Mouse (Mus musculus) gonadal fat pad, adult 2 months (tissue): ENCODE results near the gene Slc35b1. TPM values are rescaled to one million over a fixed set of nuclear protein-coding genes. Genes with fewer than 3 reads are reported as not detected.

Experiments
- DNase-seq: peaks from one replicate; pipeline ENCODE4 v3.0.0-alpha.2; 2012; ENCODE audit warnings: low read depth
- polyA plus RNA-seq: library from polyadenylated mRNA; depleted of rRNA; stranded (reverse); fragments of >200 nt; gene quantifications from 2 replicates; pipeline ENCODE4 v1.2.3, GENCODE M21; 2012; rRNA removed

Slc35b1 gene
- polyA plus RNA-seq = 157 TPM in 2 replicates

DNA sequence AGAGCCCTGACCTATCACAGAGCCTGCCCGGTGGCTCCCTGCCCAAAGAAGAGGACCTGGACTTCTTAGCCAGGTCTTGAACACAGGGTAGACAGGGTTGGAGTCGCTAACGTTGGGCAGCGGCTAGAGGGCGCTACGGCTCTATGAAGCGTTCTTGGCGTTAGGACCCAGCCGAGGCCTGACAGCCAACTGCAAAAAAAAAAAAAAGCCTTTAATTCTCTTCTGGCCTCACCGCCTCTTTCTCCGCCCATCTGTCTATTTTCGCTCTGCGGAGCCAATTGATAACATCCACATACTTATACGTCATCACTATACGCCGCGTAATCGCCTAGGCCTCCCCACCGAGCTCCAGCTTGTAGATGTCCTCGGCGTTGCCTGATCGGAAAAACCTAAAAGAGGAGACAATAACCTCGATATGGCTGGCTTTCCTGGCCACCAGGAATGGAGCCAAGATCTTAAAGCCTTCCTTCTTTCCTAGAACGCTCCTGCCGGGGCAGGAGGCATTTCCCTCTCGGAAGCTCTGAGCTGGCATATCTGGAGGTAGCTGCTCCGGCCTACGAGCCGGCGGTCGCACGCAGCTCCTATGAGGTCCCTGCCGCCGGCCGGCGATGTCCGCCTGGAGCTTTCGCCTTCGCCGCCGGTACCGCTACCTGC lies at the start of gene Slc35b1:
Gene Slc35b1 (plus strand): TSS at position 374 of the 654 bp plus-strand sequence.
- peak; percentile 96 for DNase-seq

DNA sequence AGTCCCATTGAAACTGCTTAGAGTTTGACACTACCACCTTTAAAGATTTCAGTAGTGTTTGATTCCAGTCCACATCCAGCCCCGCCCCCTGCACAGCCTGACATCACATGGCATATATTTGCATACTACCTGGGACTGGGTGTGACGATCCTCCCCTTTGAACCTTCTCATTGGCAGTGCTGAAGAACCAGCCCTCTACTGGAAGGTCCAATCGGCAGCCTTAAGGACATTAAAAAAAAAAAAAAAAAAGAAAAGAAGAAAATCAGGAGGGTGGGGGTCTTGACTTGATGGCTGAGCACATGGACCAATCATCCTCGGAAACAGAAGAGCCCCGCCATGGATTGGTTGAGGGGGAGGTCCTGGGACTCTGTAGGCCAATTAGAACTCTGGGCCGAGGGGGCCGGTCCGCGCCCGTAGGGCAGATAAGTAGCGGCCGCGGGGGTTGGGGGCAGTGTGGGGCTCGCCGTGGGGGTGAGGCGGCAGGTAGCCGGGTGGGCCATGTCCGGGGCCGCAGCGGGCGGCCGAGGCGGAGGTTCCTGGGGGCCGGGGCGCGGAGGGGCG lies 47.8 kb upstream of the Slc35b1 start, which contains the start of gene Fam117a:
Gene Fam117a (plus strand): TSS at position 451 of the 561 bp plus-strand sequence.
- DNase-seq = no peak

DNA sequence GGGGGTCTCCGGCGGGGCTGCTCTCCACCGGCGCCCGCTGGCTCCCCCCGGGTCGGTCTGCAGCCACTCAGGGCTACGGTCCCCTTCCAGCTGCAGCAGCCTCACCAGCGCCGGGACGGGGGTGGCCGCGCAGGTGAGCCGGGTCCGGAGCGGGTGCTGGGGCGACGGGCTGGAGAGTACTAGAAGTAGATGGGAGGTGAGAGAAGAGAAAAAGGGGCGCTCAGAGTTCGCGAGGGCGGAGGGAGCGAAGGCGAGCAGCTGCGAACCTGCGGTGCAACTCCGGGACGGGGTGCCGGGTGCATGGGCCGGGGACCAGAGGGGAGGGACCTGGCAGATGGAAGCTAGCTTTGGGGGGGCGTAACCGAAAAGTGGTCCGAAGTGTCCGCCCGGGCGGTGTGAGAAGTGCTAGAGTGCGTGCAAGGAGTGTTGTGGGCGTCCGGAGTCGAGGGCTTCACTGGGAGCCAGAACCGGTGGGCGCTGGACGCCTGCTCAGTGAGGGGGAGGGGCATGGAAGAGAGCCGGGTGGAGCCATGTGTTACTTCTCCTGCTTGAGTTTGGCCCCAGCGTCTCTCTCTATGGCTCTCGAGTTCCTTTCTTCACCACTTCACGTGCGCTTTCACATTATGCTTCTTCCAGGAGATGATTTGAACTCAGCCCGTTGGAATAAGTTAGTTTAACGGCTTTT lies 47.2 kb upstream of the Slc35b1 start:
- DNase-seq = no peak

DNA sequence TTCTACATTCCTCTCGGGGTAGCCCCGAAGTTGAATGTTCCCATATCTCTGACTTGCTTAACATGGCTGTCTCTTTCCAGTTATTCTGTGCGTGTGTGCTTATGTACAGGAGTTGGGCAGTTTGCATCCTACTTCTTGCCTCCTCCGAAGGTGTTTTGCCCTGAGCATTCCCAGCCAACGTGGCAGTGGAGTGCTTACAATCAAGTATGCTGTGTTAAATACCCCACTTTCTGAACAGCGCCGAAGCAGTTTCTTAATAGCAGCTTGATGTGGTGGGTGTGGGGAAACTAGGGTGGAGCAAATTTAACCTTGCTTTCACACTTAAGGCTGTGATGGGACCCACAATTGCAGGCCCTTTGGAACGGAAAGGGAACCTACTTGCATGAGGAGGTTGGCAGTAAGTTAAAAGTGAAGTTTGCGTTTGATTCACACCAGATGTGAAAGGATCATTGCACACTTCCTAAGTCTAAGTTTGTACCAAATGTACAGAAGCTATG lies 46.6 kb upstream of the Slc35b1 start:
- DNase-seq = no peak

DNA sequence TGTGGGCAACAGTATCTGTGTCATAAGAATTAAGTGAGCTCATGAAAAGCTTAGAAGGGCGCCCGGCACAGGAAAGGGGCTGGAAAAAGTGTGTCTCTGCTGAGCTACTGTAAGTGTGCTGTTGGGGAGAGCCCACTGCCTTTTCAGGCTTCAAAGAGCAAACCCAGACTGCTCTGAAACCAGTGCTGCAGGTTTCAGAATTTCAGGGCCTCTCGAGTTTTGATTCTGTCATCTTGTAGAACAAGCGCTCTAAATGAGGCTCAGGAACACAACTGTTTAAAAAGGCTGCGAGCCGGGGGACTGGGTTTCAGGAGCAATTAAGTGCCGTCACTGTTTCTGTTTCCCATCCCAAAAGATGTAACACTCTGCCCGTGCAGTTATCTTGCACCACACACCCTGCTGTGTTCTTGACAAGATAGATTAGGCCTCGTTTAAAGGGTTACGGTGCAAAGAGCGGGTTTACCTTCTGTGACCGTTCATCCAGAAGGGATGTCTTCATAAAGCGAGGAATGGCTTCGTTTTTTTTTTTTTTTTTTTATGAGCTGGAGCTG lies 44.9 kb upstream of the Slc35b1 start:
- no peak for DNase-seq

DNA sequence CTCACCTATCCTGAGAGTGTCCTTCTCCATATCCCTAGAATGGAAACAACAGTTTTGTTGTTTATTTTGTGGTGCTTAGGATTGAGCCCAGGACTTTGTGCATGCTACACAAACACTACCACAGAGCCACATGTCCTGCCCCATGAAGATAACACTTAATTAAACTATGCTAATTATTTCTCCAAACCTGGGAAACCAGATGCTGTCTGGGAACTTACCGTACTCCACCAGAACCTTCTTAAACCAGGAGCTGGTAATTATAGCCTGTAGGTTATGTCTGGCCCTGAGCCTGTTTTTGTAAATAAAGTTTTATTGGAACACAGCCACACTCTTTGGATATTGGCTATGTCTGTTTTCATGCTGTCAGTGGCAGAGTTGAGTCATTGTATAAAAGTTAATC lies 44.2 kb upstream of the Slc35b1 start:
- DNase-seq = no peak

DNA sequence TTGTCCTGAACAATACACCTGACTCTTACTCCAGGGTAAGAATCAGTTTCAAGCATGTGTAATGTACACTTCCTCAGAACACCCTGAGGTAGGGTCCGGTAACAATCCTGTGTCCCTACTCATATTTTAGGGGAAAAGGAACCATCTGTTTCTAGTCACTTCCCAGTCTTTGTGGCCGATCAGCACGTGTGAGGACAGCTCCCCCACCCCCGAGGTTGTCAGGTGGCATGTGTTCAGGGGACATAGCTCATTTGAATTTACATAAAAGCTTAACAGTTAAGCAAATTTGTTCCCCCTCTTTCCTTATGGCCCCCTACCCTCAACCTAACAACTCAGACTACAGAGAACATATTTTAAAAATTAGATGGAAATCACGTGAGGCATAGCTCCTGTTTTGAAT lies 43.8 kb upstream of the Slc35b1 start:
- DNase-seq = no peak

DNA sequence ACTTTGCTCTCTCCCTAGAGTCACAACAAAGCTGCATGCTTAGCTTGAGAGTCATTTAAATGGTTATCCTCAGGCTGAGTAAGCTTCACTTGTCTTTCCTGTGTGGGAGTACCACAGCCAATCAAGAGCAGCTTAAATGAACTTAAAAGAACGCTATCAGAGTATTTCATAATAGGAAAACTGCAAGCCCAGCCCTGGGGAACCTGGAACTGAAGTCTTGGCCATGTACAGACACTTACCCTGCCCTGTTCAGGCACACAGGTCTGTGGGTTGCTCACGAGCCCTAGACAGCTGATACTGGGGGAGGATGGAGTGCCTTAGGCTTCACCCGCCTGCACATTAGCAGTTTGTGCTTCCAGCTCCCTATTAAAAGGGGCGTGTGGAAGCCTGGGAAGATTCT lies 41.3 kb upstream of the Slc35b1 start:
- no peak for DNase-seq

DNA sequence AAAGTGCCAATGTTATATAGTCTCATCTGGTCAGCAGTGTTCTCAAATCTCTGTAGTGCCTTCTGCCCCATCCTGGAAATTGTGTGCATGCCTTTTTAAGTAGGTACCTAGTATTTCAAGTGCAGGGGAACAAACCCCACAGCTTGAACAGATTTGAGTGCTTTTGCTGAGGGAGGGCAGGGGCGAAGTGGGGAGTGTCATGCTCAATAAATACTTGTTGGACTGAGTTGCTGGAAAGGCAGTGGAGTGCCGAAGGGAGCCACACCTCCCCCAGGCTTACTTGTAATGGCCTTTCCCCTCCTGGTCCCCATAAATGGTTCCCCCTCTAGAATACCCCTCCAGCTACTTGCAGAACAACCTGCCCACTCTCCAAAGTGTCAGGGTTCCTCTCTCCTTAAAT lies 40.3 kb upstream of the Slc35b1 start:
- DNase-seq = no peak

DNA sequence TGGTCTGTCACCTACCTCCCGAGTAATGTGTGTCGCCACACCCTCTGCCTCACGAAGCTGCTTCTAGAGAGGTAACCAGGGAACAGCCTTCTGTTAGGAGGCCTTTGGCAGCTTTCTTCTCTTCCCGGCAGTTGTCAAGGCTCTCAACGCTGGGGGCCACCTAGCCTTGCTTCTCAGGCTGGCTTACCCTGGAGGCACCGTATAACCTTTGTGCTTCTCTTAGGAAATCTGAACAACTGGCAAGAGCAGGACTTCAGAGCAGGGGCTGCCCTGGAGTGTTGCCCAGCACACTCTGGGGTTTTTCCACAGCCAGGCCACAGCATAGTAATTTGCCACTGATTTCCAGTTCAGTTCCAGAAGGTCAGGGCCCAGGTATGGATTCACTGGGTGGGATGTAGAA lies 34.2 kb upstream of the Slc35b1 start:
- no peak for DNase-seq

DNA sequence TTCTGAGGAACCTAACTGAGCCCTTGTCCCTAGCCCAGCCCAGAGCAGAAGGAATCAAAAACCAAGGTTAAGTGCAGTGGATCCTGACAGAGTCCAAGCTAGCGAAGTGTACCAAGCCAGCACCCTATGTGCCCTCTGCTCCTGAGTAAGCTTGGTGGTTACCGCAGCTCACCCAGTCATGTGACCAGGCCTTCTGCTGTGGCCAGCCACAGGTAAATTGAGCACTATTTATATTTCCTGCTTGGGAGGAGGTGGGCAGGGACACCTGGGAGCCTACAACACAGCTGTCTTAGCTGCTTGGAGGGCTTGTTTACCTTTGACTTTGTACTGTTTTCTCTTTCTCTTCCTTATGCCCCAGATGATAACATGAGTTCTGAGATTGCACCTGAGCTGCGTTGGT lies 33.5 kb upstream of the Slc35b1 start:
- DNase-seq = no peak

DNA sequence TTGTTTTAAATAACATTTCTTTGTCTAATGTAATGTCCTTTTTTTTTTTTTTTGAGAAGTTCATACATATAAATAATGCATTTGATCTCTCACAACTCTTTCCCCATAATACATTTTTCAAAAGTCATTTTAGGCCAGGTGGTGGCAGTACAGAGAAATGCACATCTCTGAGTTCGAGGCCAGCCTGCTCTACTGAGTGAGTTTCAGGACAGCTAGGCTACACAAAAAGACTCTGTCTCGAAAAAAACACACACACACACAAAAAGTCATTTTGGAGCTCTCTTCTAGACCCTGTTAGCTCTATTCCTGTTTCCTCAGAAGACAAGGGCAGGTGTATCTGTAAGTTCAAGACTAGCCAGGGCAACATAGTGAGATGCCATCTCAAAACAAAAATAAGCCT lies 31.8 kb upstream of the Slc35b1 start:
- DNase-seq = no peak

DNA sequence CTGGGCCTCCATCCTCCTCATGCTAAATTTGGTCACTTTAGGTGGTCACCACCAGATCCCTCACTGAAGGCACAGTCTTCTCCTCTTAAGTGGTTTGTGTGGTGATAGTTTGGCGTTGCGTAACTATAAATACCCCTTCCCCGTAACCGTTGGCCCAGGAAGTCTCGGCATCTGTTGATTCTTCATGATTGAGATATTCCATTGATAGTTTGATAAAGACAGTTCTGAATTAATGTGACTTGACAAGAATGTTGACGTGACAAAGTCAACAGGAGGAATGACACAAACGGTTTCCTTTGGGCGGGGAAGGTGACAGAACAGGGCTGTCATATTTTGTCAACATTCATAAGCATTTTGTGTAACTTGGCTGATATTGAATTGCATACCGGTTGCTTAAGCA lies 31.3 kb upstream of the Slc35b1 start:
- no peak for DNase-seq

DNA sequence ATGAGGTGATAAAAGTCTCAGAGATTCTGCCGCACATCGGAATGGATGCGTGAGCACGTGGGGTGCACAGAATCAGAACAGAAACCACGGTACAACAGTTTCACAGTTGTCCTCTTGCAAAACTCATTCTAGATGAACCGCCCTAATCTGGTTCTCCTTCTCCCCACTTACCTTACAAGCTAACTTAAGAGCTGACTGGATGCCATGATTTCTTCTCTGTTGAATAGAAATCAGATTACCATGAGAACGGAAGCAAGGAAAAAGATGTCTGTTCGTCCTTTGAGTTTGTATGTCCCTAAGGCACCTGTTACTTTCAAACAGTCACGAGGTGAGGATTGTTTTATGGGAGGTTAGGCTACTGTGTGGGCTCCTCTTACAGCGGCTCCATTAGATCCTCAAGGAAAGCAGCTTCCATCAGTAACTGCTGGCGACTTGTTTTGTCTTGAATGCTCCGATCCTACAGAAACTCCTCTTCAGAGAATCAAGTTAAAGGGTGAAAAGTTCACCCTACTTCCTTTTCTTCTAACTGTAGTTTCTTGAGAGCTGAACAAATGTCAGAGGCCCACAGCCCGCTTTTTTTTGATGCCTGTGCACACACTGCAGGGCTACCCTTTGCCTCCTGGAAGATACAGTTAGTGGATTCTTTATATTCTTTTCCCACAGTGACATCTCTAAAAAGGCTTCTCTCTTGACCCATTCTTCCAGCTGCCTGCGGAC lies 30.1 kb upstream of the Slc35b1 start:
- no peak for DNase-seq

DNA sequence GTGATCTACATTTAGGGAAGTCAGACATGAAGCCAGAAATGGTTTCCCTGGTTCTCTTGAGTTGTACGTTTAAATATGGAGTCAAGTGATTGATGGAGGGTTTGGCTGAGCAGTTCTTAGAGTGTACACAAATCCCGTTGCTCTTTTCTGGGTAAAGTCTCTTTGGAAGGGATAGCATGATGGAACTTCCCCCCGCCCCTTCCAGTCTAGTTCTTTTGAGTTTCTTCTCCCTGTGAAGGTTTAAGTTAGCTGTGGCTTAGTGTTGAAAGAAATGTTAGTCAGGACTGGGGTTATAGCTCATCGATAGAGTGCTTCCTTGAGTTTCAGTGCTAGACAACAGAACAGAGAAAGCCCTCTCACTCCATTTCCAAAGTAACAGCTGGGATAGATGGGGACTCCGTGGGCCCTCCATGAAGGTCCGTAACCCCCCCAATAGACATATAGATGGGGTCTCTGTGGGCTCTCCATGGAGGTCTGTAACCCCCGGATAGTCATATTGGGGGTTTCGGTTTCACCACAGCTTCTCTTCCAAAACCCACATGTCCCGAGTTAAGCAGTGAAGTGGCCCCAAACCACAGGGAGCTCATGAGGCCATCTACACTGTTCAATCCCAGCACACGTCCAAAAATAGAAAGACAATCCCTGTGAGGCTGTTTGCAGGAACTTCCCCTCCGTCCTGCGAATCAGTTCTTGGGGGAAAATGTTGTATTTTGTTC lies 29.4 kb upstream of the Slc35b1 start:
- DNase-seq = no peak

DNA sequence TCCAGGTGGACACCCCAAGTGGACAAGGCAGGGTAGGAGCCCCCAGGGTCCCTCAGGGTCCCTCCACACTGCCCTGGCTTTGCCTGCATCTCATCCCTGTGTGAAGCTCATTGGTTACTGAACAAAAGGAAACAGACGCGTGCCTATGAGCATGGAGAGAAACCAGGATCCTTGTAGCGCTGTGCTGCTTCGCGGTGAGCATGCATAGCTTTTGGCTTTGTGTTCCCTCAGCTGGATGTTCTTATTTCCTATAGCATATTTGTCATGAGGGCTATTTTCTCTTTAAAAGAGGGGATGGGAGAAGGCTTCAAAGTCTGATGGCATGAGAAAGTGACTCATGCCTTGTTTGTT lies 28.9 kb upstream of the Slc35b1 start:
- no peak for DNase-seq

DNA sequence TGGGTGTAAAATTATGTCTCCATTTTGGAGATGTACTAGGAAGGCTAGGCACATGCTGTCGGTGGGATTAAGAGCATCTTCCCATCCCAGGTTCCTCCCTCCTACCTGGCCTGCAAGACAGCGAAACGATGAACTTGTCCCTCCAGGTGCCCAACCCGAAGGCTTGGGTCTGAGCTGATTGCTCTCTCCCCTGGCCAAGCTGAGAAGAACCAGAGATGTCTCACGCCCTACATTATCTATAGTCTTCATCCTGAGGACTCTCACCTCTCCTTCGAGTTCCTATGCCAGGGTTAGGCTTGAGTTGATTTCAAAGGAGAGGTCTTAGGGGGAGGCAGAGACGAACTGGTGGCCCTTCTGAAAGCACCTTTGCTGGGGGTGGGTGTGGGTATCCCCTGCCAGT lies 28.5 kb upstream of the Slc35b1 start:
- no peak for DNase-seq

DNA sequence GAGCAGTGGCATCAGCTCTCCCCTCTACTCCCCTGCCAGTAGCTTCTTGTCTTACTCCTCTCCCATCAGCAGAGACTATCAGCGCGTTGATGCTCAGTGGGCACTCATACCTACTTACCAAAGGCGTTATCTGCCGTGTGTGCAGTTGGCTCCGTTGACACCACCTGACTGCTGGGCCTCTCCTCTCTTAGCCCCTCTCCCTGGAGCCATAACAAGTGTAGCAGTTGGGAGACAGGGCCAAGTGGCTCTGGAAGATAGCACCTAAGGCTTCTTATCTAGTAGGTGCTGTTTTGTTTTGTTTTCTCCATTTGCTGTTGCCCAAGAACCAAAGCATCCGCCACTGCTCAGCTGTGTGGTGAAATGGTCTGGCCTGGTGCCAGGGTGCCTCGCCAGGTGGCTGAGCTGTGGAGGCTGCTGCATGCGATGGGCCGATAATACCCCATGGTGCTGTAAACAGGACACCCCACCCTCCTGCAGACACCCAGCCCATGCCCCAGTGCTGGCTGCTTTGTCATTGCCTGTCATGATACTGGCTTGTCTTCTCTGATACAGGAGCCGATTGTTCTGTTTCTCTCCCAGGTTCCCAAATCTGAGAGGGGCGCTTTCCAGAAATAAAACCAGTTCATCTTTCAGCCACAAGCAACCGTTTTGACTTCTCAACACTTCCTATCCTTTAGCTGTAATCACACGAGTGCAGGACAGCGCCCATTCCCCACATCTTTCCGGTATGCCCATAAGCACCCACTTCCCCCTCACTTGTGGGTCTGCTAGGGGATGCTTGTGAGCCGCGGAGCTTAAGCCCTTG lies 27.8 kb upstream of the Slc35b1 start:
- DNase-seq = no peak

DNA sequence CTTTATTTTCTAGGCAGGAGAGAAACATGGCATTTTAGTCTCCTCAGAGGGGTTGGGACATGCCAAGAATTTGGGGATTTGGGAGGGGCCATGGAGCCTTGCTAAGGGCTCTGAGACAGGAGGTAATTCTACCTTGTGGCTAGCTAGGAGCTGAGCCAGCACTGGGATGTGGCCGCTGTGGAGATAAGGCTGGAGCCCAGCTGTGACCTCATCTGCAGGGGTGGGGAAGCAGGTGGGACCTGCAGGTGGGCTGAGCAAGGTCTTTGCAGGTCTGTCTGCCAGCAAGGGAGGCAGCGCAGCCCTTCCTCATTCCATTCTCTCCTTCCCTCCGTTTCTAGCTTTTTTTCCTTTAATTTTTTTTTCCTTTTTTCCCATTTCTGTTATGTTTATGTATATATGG lies 26.2 kb upstream of the Slc35b1 start:
- DNase-seq = no peak

DNA sequence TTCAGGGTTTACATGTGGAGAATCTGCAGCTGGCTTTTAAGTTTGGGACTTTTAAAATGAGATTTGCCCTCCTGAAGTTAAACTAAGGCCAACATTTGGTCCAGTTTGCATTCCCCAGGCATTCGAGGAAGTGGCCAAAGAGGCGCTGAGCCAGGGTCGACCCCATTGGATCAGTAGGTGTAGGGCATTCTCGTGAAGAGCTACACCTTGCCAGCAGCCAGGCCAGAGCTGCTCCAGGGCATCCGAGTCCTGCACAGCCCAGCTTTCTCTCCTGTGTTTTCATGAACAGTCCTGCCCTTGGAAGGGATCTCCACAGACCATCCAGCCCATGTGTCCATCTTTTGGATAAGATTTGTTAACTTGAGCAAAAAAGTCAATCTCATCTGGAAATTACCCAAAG lies 20.1 kb upstream of the Slc35b1 start:
- DNase-seq = no peak

DNA sequence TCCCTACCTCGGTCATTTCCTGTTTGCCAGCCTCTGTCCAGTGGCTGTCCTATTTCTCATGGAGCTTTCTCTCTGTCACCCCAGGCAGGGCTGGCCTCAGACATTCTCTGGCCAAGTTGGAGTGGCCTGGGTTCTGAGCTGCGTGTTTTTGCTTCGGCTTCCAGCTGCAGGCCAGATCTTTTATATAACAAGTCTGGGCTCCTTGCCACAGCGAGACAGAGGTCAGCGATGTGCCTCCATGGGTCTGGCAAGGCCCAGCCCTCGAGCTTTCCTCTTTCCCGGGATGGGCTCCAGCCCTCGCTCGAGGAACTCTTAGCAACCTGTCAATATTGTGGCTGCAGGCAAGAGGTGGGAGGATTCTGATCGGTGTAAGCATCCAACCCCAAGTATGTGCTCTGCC lies 18.9 kb upstream of the Slc35b1 start:
- no peak for DNase-seq
